Mouse (Mus musculus): Measurements from ENCODE around the gene Lad1. TPM values are rescaled to one million over a fixed set of nuclear protein-coding genes. Genes with fewer than 3 reads are reported as not detected.

The Lad1 gene
- polyA plus RNA-seq, 1 experiment, result 20.5 TPM

DNA sequence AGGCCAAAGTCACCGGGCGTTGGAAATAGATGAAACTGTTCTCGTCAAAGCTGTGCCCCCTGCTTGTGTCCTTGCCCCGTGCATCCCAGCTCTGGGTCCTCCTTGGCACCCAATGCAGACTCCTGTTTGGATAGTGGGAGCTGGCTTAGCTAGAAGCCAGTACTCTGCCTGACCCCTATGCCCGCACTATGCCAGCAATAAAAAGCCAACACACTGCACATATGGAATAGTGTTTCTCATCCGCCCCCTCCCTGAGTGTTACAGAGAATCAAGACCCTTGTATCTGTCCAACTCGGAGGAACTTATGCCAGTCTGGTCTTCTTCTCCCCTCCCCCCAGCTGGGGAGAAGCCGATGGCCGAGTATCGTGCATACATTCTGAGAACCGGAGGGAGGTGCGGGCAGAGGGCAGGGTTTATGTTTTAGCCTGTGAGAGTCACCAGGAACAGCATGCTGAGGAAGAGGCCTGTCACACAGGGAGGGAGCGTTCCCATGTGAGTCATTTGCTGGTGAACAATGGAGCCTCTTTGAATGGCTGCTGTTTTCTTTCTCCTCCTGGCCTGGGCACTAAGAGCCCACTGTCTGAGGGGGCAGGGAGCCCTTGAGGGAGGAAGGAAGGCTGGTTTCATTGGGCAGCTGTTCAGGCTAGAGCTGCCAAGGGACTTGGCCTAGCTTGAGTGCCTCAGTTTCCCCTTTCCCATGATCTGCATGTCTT is 33.8 kb downstream of the Lad1 start:
- Histone ChIP-seq H3K9me3 (replicated peaks; ENCODE audit: control insufficient read depth, insufficient read depth, low read length, poor library complexity, severe bottlenecking) (no peaks in the 10 kb centered on the region), H3K27me3 (ENCODE audit: control insufficient read depth, insufficient read depth, low read length, poor library complexity, severe bottlenecking) (no peaks in the 10 kb centered on the region), H3K9ac (ENCODE audit: low read depth, poor library complexity, severe bottlenecking) (no peak overlapping the region), H3K4me1 (ENCODE audit: control insufficient read depth, insufficient read depth, low read length) (no peaks in the 10 kb centered on the region), H3K27ac (ENCODE audit: insufficient read depth, low read length) (no peak overlapping the region), H3K4me3 (ENCODE audit: low read depth, low read length) (no peak overlapping the region), H3K36me3 (ENCODE audit: control insufficient read depth, insufficient read depth, low read length, poor library complexity, severe bottlenecking) (no peaks in the 10 kb centered on the region)
- TF ChIP-seq CTCF (IDR thresholded peaks at IDR 0.05; ENCODE audit: low read depth, low read length), result no peak
- no peak for TF ChIP-seq EP300 (IDR thresholded peaks at IDR 0.05; ENCODE audit: insufficient read depth, low read depth, low read length)
- no peak for TF ChIP-seq POLR2A (IDR thresholded peaks at IDR 0.05; ENCODE audit: insufficient read depth, low read length)

DNA sequence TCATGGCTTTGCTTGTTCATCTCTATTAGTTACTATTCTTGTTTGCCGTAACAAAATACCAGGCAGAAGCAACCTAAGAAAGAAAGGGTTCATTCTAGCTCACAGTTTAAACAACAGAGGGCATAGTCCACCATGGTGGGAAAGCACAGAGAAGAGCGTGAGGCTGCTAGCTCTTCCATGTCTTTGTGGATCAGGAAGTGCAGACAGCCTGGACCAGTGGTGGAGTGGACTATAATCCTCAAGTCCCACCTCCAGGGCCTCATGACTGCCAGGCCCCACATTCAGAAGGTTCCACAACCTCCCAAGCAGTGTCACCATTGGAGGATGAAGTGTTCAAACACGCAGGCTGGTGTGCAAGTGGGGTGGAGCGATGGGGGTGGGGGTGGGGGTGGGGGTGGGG is 34.8 kb downstream of the Lad1 start:
- no peaks in the 10 kb centered on the region for H3K9me3 ChIP-seq (replicated peaks; ENCODE audit: control insufficient read depth, insufficient read depth, low read length, poor library complexity, severe bottlenecking)
- H3K36me3 ChIP-seq (ENCODE audit: control insufficient read depth, insufficient read depth, low read length, poor library complexity, severe bottlenecking), result no peaks in the 10 kb centered on the region
- H3K4me1 ChIP-seq (ENCODE audit: control insufficient read depth, insufficient read depth, low read length), result no peaks in the 10 kb centered on the region
- H3K4me3 ChIP-seq (ENCODE audit: low read depth, low read length), result no peak overlapping the region
- H3K27me3 ChIP-seq (ENCODE audit: control insufficient read depth, insufficient read depth, low read length, poor library complexity, severe bottlenecking), result no peaks in the 10 kb centered on the region
- H3K9ac ChIP-seq (ENCODE audit: low read depth, poor library complexity, severe bottlenecking), result no peak overlapping the region
- TF ChIP-seq POLR2A (IDR thresholded peaks at IDR 0.05; ENCODE audit: insufficient read depth, low read length) (no peak), EP300 (IDR thresholded peaks at IDR 0.05; ENCODE audit: insufficient read depth, low read depth, low read length) (no peak), CTCF (IDR thresholded peaks at IDR 0.05; ENCODE audit: low read depth, low read length) (no peak)
- H3K27ac ChIP-seq (ENCODE audit: insufficient read depth, low read length), result no peak overlapping the region

GRCm38 (mm10) chr1:135854591-135855343 is 36.4 kb downstream of the Lad1 start:
- Histone ChIP-seq H3K9me3 (replicated peaks; ENCODE audit: control insufficient read depth, insufficient read depth, low read length, poor library complexity, severe bottlenecking) (no peaks in the 10 kb centered on the region), H3K27ac (ENCODE audit: insufficient read depth, low read length) (no peak overlapping the region), H3K4me3 (ENCODE audit: low read depth, low read length) (no peak overlapping the region), H3K4me1 (ENCODE audit: control insufficient read depth, insufficient read depth, low read length) (no peaks in the 10 kb centered on the region), H3K9ac (ENCODE audit: low read depth, poor library complexity, severe bottlenecking) (no peak overlapping the region), H3K36me3 (ENCODE audit: control insufficient read depth, insufficient read depth, low read length, poor library complexity, severe bottlenecking) (no peaks in the 10 kb centered on the region), H3K27me3 (ENCODE audit: control insufficient read depth, insufficient read depth, low read length, poor library complexity, severe bottlenecking) (no peaks in the 10 kb centered on the region)
- no peak for TF ChIP-seq EP300 (IDR thresholded peaks at IDR 0.05; ENCODE audit: insufficient read depth, low read depth, low read length)
- no peak for TF ChIP-seq POLR2A (IDR thresholded peaks at IDR 0.05; ENCODE audit: insufficient read depth, low read length)
- no peak for TF ChIP-seq CTCF (IDR thresholded peaks at IDR 0.05; ENCODE audit: low read depth, low read length)

- H3K27me3 ChIP-seq (ENCODE audit: control insufficient read depth, insufficient read depth, low read length, poor library complexity, severe bottlenecking), result no peaks in the 10 kb centered on the region
- H3K27ac ChIP-seq (ENCODE audit: insufficient read depth, low read length), result no peak overlapping the region
- no peaks in the 10 kb centered on the region for H3K9me3 ChIP-seq (replicated peaks; ENCODE audit: control insufficient read depth, insufficient read depth, low read length, poor library complexity, severe bottlenecking)
- no peak overlapping the region for H3K4me3 ChIP-seq (ENCODE audit: low read depth, low read length)
- TF ChIP-seq EP300 (IDR thresholded peaks at IDR 0.05; ENCODE audit: insufficient read depth, low read depth, low read length), result no peak
- TF ChIP-seq CTCF (IDR thresholded peaks at IDR 0.05; ENCODE audit: low read depth, low read length), result no peak
- TF ChIP-seq POLR2A (IDR thresholded peaks at IDR 0.05; ENCODE audit: insufficient read depth, low read length), result no peak
- no peak overlapping the region for H3K9ac ChIP-seq (ENCODE audit: low read depth, poor library complexity, severe bottlenecking)
- no peaks in the 10 kb centered on the region for H3K4me1 ChIP-seq (ENCODE audit: control insufficient read depth, insufficient read depth, low read length)
- no peaks in the 10 kb centered on the region for H3K36me3 ChIP-seq (ENCODE audit: control insufficient read depth, insufficient read depth, low read length, poor library complexity, severe bottlenecking)
Observed at GRCm38 (mm10) chr1:135855344-135855687, 36.9 kb downstream of the Lad1 start.

DNA sequence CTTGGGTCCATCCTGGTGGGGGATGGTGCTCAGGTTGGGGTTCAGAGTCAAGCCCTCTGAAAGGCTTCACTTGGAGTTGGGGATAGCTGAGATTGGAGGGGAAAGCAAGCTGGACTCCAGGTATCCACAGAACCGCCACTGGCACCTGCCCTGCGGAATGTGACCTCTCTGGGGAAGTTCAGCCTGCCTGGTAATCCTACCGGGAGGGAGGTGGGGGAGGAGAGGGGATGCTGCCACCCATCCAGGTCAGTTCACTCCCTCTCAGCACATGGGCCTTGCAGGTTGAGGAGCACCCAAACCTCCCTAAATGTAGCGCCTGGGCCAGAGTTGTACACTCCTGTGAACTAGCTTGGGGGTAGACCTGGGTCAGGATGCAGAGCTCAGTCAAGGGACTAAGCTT is 37.7 kb downstream of the Lad1 start:
- Histone ChIP-seq H3K27me3 (ENCODE audit: control insufficient read depth, insufficient read depth, low read length, poor library complexity, severe bottlenecking) (no peaks in the 10 kb centered on the region), H3K9ac (ENCODE audit: low read depth, poor library complexity, severe bottlenecking) (no peak overlapping the region), H3K9me3 (replicated peaks; ENCODE audit: control insufficient read depth, insufficient read depth, low read length, poor library complexity, severe bottlenecking) (no peaks in the 10 kb centered on the region), H3K4me1 (ENCODE audit: control insufficient read depth, insufficient read depth, low read length) (no peaks in the 10 kb centered on the region), H3K36me3 (ENCODE audit: control insufficient read depth, insufficient read depth, low read length, poor library complexity, severe bottlenecking) (no peaks in the 10 kb centered on the region), H3K27ac (ENCODE audit: insufficient read depth, low read length) (no peak overlapping the region), H3K4me3 (ENCODE audit: low read depth, low read length) (no peak overlapping the region)
- TF ChIP-seq EP300 (IDR thresholded peaks at IDR 0.05; ENCODE audit: insufficient read depth, low read depth, low read length), result no peak
- TF ChIP-seq CTCF (IDR thresholded peaks at IDR 0.05; ENCODE audit: low read depth, low read length), result no peak
- no peak for TF ChIP-seq POLR2A (IDR thresholded peaks at IDR 0.05; ENCODE audit: insufficient read depth, low read length)

- no peak overlapping the region for H3K27ac ChIP-seq (ENCODE audit: insufficient read depth, low read length)
- H3K4me3 ChIP-seq (ENCODE audit: low read depth, low read length), result no peak overlapping the region
- no peaks in the 10 kb centered on the region for H3K9me3 ChIP-seq (replicated peaks; ENCODE audit: control insufficient read depth, insufficient read depth, low read length, poor library complexity, severe bottlenecking)
- H3K36me3 ChIP-seq (ENCODE audit: control insufficient read depth, insufficient read depth, low read length, poor library complexity, severe bottlenecking), result no peaks in the 10 kb centered on the region
- H3K4me1 ChIP-seq (ENCODE audit: control insufficient read depth, insufficient read depth, low read length), result no peaks in the 10 kb centered on the region
- TF ChIP-seq CTCF (IDR thresholded peaks at IDR 0.05; ENCODE audit: low read depth, low read length) (no peak), EP300 (IDR thresholded peaks at IDR 0.05; ENCODE audit: insufficient read depth, low read depth, low read length) (0 out of 2 replicates have a peak, but pooled peaks have one; percentile 12)
- no peaks in the 10 kb centered on the region for H3K27me3 ChIP-seq (ENCODE audit: control insufficient read depth, insufficient read depth, low read length, poor library complexity, severe bottlenecking)
- no peak overlapping the region for H3K9ac ChIP-seq (ENCODE audit: low read depth, poor library complexity, severe bottlenecking)
Observed at GRCm38 (mm10) chr1:135857137-135857775, 38.9 kb downstream of the Lad1 start.
